Mouse (Mus musculus) embryonic facial prominence, embryonic 13.5 days (tissue): Measurements from ENCODE around the gene Terf2. TPM values are rescaled to one million over a fixed set of nuclear protein-coding genes. Genes with fewer than 3 reads are reported as not detected.

Source experiments
- ATAC-seq: fragments of 200-750 bp; cut with Nextera tagmentation; 2 replicates; pipeline ENCODE4 v1.8.0; 2017; ENCODE audit warnings: low read depth; ENCODE audit not compliant: insufficient number of reproducible peaks, insufficient read depth, low FRiP score, low TSS enrichment
- H3K27ac ChIP-seq: fragments of 300-500 bp; sonication (generic); 2 replicates; pipeline ENCODE4 v1.5.1; 2015; ENCODE audit warnings: moderate library complexity, mild to moderate bottlenecking, inconsistent platforms
- H3K27me3 ChIP-seq: fragments of 300-500 bp; sonication (generic); 2 replicates; pipeline ENCODE4 v1.6.1; 2015; ENCODE audit warnings: mild to moderate bottlenecking, inconsistent platforms
- H3K36me3 ChIP-seq: fragments of 300-500 bp; sonication (generic); 2 replicates; pipeline ENCODE4 v1.6.1; 2015; ENCODE audit warnings: mild to moderate bottlenecking, inconsistent platforms
- H3K4me1 ChIP-seq: fragments of 300-500 bp; sonication (generic); 2 replicates; pipeline ENCODE4 v1.6.1; 2015; ENCODE audit warnings: inconsistent platforms
- H3K4me2 ChIP-seq: fragments of 300-500 bp; sonication (generic); 2 replicates; pipeline ENCODE4 v1.6.1; 2015; ENCODE audit warnings: moderate library complexity, mild to moderate bottlenecking, inconsistent platforms
- H3K4me3 ChIP-seq: fragments of 300-500 bp; sonication (generic); 2 replicates; pipeline ENCODE4 v1.5.1; 2015; ENCODE audit warnings: mild to moderate bottlenecking, inconsistent platforms
- H3K9ac ChIP-seq: fragments of 300-500 bp; sonication (generic); 2 replicates; pipeline ENCODE4 v1.6.1; 2015; ENCODE audit warnings: mild to moderate bottlenecking, inconsistent platforms
- H3K9me3 ChIP-seq: fragments of 300-500 bp; sonication (generic); 2 replicates; pipeline ENCODE4 v1.6.1; 2016; ENCODE audit warnings: inconsistent platforms
- WGBS: fragments of 180-500 bp; shearing (Covaris S2); methylation state at CpG from one replicate; pipeline ENCODE4 v1.1.7; 2015; ENCODE audit warnings: mixed read lengths; 5-methylcytosine and 5-hydroxymethylcytosine counted together
- polyA plus RNA-seq: library from polyadenylated mRNA; unstranded; fragments of >200 nt; fragmentation: Nextera tagmentation; extraction: Ambion mirVana; gene quantifications from 2 replicates; pipeline ENCODE4 v1.2.1, GENCODE M21; 2015

Gene Terf2
- polyA plus RNA-seq, 1 experiment from 2014 or later, result 24.7 TPM

DNA sequence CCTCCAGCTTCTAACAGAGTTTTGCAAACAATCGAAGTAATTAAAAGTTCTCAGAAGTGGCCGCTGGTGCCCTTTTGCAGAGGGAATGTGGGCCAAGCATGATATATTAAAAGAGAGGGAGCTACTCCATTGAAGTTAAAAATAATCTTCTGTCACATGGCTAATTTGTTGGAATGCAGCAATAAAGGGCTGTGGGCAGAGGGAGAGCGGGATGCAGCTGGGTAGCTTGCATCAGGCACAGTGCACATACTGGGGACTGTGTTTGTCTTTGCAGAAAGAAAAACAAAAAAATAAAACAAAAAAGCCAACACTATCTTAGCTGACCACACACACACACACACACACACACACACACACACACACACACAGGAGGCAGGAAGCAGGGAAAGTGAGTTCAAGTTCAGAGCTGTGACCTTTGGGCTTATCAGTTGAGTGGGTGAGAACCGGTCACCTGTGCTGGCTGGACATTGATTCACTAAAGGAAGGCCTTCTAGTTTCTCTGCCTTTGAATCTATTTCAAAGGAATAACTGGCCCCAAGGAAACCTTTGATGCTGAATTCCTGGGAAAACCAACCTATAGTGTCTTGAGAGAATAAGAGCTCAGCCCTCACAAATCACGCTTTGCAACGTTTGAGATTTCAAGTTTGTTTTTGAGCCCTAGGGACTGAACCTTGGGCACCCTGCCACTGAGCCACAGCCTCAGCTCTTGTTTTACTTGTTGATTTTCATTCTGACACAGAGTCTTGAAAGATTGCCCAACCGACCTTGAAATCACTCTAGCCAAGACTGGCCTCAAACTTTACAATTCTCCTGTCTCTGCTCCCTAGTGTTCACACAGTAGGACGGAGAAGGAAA is 33.1 kb upstream of the Terf2 start:
- Histone ChIP-seq H3K9me3 (no peaks in the 10 kb centered on the region), H3K27me3 (no peaks in the 10 kb centered on the region), H3K4me3 (no peak overlapping the region), H3K36me3 (no peaks in the 10 kb centered on the region), H3K27ac (peak overlapping the region; percentile 28), H3K4me1 (peaks cover 36% of the 10 kb centered on the region), H3K9ac (no peak overlapping the region), H3K4me2 (0 out of 2 replicates have a peak overlapping the region, but pooled peaks have one; percentile 10)
- ATAC-seq, result no peak
- 41% methylated on average over 8 of the region's 8 CpGs for WGBS

DNA sequence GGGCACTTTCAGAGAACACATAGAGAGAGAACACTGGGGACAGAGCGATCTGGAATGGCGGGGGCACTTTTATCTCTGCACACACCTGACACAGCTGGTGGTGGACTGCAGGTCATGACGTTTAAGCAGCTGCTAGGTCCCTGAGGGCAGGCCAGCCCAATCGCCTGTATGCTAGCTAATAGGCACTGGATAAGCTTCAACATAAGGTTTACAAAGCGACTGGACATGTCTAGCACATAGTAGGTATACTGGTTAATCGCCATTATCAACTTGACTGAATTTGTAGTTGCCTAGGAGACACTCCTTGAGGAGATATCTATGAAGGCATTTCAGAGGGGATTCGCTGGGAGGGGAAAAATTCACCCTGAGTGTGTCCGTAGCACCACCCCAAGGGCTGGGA is 28.0 kb upstream of the Terf2 start:
- peaks cover 19% of the 10 kb centered on the region for H3K4me1 ChIP-seq
- H3K27ac ChIP-seq, result no peak overlapping the region
- no peak for ATAC-seq
- no peaks in the 10 kb centered on the region for H3K27me3 ChIP-seq
- WGBS, result 66% methylated on average over 8 of the region's 8 CpGs
- no peaks in the 10 kb centered on the region for H3K9me3 ChIP-seq
- H3K36me3 ChIP-seq, result no peaks in the 10 kb centered on the region
- no peak overlapping the region for H3K9ac ChIP-seq
- H3K4me2 ChIP-seq, result no peak overlapping the region
- H3K4me3 ChIP-seq, result no peak overlapping the region

DNA sequence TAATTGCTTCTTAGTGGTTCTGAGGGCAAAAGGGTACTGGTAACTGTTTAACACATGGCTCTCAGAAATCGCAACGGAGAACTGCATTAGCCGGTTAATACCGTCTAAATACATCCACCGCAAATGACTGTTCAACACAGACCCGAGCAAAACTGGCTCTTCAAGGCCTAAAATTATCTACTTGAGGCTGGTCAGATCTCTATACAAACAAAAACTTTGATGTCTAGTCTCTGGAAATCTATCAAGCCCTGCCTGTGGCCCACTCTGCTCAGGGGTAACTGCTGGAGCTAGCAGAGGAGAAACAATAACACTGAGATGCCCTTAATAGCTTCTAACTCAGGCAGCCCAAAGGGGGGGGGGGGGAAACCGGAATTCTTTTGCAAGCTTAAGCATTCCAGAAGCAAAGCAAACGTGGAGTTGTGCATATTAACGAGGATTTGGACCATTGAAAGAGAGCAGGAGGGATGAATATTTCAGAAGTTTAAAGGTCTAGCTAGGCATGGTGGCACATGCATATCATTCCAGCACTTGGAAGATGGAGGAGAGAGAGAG is 26.8 kb upstream of the Terf2 start:
- Histone ChIP-seq H3K27me3 (no peaks in the 10 kb centered on the region), H3K4me1 (peaks cover 14% of the 10 kb centered on the region), H3K27ac (peak overlapping the region; percentile 34; the same call in 1 of the 2 replicates), H3K9ac (no peak overlapping the region), H3K36me3 (no peaks in the 10 kb centered on the region), H3K4me2 (no peak overlapping the region), H3K4me3 (no peak overlapping the region), H3K9me3 (no peaks in the 10 kb centered on the region)
- no peak for ATAC-seq
- 24% methylated on average over 9 of the region's 9 CpGs for WGBS

DNA sequence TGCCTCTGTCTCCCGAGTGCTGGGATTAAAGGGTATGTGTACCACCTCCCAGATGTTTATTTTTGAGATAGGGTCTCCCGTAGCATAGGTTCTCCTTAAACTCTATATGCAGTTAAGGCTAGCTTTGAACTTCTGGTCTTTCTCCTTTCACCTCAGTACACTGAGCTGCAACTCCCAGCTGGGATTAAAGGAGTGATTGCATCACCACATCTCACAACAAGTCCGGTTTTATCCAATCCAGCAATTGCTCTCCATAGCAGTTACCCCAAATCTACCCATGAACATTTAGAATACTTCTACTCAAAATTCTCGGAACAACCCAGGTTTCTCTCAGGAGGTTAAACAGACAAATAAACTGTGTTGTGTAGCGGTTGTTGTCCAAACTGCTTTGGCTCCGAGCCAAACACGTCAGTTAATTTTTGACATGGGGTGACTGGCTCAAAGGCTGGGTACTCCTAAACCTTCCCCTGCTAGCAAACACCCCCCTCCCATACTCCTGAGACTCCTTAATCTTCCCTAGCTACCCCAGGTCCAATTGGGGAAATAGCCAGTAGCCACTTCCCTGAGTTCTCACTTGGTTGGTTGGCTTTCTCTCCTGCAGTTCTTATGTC is 25.4 kb upstream of the Terf2 start:
- no peaks in the 10 kb centered on the region for H3K9me3 ChIP-seq
- H3K9ac ChIP-seq, result no peak overlapping the region
- H3K36me3 ChIP-seq, result no peaks in the 10 kb centered on the region
- no peak overlapping the region for H3K4me3 ChIP-seq
- H3K27ac ChIP-seq, result 0 out of 2 replicates have a peak overlapping the region, but pooled peaks have one; percentile 34
- ATAC-seq, result no peak
- WGBS, result 87% methylated on average over 7 of the region's 7 CpGs
- H3K4me2 ChIP-seq, result no peak overlapping the region
- peaks cover 14% of the 10 kb centered on the region for H3K4me1 ChIP-seq
- no peaks in the 10 kb centered on the region for H3K27me3 ChIP-seq

DNA sequence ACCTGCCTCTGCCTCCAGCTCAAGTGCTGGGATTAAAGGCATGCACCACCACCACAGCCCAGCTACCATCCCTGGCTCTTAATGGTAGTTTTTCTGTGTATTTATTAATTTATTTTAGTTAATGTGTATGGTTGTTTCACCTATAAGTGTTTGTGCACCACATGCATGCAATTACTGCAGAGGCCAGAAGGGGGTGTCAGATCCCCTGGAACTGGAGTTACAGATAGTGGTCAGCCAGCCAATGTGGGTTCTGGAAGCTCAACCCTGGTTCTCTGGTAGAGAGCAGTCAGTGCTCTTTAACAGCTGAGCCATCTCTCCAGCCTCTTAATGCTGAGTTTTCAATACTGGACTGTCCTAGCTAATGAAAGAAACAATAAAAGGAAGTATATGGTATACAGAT is 24.5 kb upstream of the Terf2 start:
- H3K36me3 ChIP-seq, result no peaks in the 10 kb centered on the region
- H3K9ac ChIP-seq, result no peak overlapping the region
- no peak overlapping the region for H3K4me2 ChIP-seq
- no peaks in the 10 kb centered on the region for H3K9me3 ChIP-seq
- peaks cover 17% of the 10 kb centered on the region for H3K4me1 ChIP-seq
- no peak for ATAC-seq
- H3K27me3 ChIP-seq, result no peaks in the 10 kb centered on the region
- no peak overlapping the region for H3K4me3 ChIP-seq
- no peak overlapping the region for H3K27ac ChIP-seq

DNA sequence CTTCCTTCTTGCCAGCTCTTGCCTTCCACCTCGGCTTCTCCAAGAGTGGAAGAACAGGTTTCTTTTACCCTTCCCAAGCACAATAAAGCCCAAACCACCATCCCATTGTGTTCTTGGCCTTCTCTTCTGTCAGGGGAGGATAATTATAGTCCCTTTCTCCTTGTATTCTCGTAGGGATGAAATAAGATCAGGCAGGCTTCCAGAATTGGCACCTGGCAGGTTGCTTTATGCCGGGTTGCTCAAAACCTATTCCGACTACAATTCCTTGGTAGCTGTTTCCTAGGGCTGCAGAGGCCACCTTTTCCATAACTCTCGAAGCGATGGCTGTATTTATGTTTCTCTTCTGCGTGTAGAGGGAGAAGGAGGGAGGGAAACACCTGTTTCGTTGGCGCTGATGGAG is 23.1 kb upstream of the Terf2 start:
- Histone ChIP-seq H3K9me3 (no peaks in the 10 kb centered on the region), H3K4me2 (no peak overlapping the region), H3K9ac (no peak overlapping the region), H3K4me1 (peaks cover 26% of the 10 kb centered on the region), H3K36me3 (no peaks in the 10 kb centered on the region), H3K4me3 (no peak overlapping the region), H3K27me3 (no peaks in the 10 kb centered on the region), H3K27ac (0 out of 2 replicates have a peak overlapping the region, but pooled peaks have one; percentile 55)
- WGBS, result 61% methylated on average over 9 of the region's 9 CpGs
- ATAC-seq, result 0 out of 2 replicates have a peak, but pooled peaks have one; percentile 16

DNA sequence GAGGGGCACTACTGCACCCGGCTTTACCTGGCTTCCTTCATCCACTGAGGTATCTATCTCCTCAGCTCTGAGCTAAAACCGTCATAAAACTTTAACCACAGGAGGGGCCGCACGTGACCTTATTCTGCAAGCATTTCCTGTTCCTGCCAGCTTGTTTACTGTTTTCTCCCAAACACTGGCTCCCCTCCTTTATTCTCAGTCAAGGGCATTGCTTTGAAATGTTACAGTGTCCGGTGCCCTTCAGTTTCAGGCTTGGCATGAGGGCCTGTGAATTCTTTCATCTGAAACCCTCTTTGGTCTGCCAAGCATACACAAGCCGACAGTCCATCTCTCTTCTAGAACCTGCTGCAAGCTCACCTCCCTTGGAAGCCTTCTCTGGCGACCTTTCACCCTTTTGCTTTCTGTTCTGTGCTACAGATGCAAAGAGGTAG is 22.5 kb upstream of the Terf2 start:
- peak overlapping the region; percentile 56 for H3K27ac ChIP-seq
- no peak for ATAC-seq

DNA sequence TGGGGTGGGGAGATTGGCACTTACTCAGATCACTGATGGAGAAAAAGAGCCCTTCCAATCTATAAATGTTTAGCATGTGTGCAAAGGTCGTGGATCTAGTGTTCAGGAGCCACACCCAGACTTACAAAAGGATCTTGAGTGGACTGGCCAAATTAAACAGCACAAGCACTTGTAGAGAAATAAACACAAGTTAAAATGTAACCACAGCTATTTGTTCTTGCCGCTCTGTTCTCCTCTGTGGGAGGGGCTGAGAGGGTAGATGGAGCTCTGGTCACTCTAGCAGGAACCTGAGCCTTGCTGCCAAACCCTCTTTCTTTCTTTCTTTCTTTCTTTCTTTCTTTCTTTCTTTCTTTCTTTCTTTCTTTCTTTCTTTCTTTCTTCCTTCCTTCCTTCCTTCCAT is 20.7 kb upstream of the Terf2 start:
- Histone ChIP-seq H3K4me3 (no peak overlapping the region), H3K9me3 (no peaks in the 10 kb centered on the region), H3K9ac (no peak overlapping the region), H3K27me3 (no peaks in the 10 kb centered on the region), H3K4me2 (no peak overlapping the region), H3K4me1 (peaks cover 26% of the 10 kb centered on the region), H3K27ac (no peak overlapping the region), H3K36me3 (no peaks in the 10 kb centered on the region)
- WGBS, result 42% methylated on average over 2 of the region's 2 CpGs
- no peak for ATAC-seq

More for the DNA sequence above, 22.5 kb upstream of the Terf2 start:
- Histone ChIP-seq H3K9ac (no peak overlapping the region; the same call in 1 of the 2 replicates), H3K36me3 (no peaks in the 10 kb centered on the region), H3K9me3 (no peaks in the 10 kb centered on the region), H3K4me3 (no peak overlapping the region), H3K4me2 (no peak overlapping the region), H3K27me3 (no peaks in the 10 kb centered on the region), H3K4me1 (peaks cover 32% of the 10 kb centered on the region)
- 46% methylated on average over 7 of the region's 7 CpGs for WGBS

DNA sequence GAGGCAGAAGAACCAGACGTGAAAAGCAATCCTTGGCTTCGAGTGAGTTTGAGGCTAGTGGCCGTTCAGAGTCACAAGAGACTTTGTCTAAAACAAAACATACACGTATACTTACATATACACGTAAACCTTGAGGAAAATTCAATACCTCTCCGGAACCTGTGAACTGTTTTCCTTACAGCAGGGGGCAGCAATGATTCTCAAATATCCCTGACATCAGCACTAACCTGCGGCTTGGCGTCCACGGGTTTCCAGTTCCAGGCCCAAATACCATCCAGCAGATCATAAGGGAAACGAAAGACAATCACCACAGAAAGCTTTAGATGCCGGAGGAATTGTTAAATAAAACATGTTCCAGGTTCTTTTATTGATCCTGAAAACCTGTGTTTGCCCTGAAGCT is 19.7 kb upstream of the Terf2 start:
- Histone ChIP-seq H3K4me3 (no peak overlapping the region), H3K9ac (no peak overlapping the region), H3K4me1 (peaks cover 27% of the 10 kb centered on the region), H3K36me3 (no peaks in the 10 kb centered on the region), H3K27ac (no peak overlapping the region), H3K27me3 (no peaks in the 10 kb centered on the region), H3K4me2 (no peak overlapping the region), H3K9me3 (no peaks in the 10 kb centered on the region)
- ATAC-seq, result no peak
- WGBS, result 9% methylated on average over 11 of the region's 11 CpGs

DNA sequence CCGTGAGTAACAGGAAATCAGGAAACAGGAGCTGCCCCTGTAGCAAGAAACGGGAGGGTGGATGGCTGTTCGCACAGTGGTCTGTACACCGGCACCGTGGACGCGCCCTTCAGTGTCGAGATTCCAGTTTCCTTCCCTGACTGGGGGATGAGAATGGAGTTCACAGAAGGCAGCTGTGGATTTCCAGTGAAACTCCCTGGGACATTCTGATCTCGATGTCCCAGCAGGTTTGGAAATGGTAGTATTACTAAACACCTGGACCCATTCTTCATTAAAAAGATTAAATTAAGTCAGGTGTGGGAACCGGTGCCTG is 18.6 kb upstream of the Terf2 start:
- Histone ChIP-seq H3K27ac (peak overlapping the region; percentile 74), H3K9ac (0 out of 2 replicates have a peak overlapping the region, but pooled peaks have one; percentile 36), H3K4me1 (peaks cover 28% of the 10 kb centered on the region), H3K36me3 (no peaks in the 10 kb centered on the region), H3K4me3 (0 out of 2 replicates have a peak overlapping the region, but pooled peaks have one; percentile 10), H3K27me3 (no peaks in the 10 kb centered on the region), H3K9me3 (no peaks in the 10 kb centered on the region), H3K4me2 (peak overlapping the region; percentile 36)
- 56% methylated on average over 10 of the region's 10 CpGs for WGBS
- no peak for ATAC-seq

DNA sequence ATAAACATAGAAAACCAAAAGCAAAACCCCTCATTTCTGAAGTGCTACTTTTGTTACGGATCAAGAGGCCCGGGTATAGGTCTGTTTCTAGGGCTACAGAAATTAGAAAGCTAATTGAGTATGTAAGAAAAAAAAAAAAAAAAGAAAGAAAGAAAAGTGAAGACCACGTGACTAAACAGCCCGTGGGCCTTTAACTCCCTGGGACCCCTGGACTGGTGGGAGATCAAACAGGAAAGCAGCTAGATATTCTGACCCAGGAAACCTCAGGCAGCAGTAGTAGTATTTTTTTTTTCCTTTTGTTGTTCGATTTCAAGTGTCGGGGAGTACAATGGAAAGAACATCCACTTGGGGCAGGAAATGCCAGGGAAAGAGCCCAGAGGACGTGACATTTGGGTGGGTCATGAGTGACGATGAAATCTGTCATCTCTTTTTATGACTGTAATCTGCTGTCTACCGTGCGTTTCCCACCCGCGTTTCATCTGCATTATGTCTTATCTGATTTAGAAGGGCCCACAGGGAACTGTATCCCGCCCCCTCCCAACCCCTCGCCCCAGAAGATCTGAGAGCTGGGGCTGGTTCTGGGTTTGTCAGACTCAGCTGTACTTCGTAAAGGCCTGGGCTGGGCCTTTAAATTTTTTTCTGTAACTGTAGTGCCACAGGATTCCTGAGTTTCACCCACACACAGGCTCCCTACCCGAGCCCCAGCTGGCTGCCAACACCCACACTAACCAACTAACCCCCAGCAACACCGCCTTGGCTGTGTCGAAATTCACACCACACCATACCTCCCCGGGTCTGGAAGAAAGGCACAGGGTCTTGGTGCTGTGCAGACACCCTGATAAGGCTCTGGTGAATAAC is 18.0 kb upstream of the Terf2 start:
- Histone ChIP-seq H3K4me1 (peaks cover 30% of the 10 kb centered on the region), H3K4me3 (0 out of 2 replicates have a peak overlapping the region, but pooled peaks have one; percentile 10), H3K27me3 (no peaks in the 10 kb centered on the region), H3K27ac (peak overlapping the region; percentile 74), H3K36me3 (no peaks in the 10 kb centered on the region), H3K9me3 (no peaks in the 10 kb centered on the region), H3K9ac (0 out of 2 replicates have a peak overlapping the region, but pooled peaks have one; percentile 36), H3K4me2 (peak overlapping the region; percentile 36)
- ATAC-seq, result no peak
- WGBS, result 28% methylated on average over 19 of the region's 19 CpGs
